Mouse (Mus musculus): ENCODE measurements around the gene Tmigd3. TPM values are rescaled to one million over a fixed set of nuclear protein-coding genes. Genes with fewer than 3 reads are reported as not detected.
A peak's percentile ranks its signal among the peaks of the same experiment; 100 is the strongest.

Gene Tmigd3
- polyA plus RNA-seq, 1 experiment, result 0.11 TPM

GRCm38 (mm10) chr3:105853781-105854180 is 16.9 kb upstream of the Tmigd3 start:
- DNase-seq (ENCODE audit: low read depth), result no peak
- TF ChIP-seq POLR2A (IDR thresholded peaks at IDR 0.05; ENCODE audit: borderline replicate concordance, extremely low read depth, insufficient read depth, insufficient read length, poor library complexity, severe bottlenecking) (no peak), CTCF (IDR thresholded peaks at IDR 0.05; ENCODE audit: borderline replicate concordance, extremely low read depth, insufficient read depth, insufficient read length) (no peak)

- TF ChIP-seq CTCF (IDR thresholded peaks at IDR 0.05; ENCODE audit: borderline replicate concordance, extremely low read depth, insufficient read depth, insufficient read length) (no peak), POLR2A (IDR thresholded peaks at IDR 0.05; ENCODE audit: borderline replicate concordance, extremely low read depth, insufficient read depth, insufficient read length, poor library complexity, severe bottlenecking) (no peak)
- DNase-seq (ENCODE audit: low read depth), result no peak
These were observed 15.9 kb upstream of the Tmigd3 start for GRCm38 (mm10) chr3:105854786-105855185.

GRCm38 (mm10) chr3:105857513-105857912 is 13.2 kb upstream of the Tmigd3 start:
- no peak for TF ChIP-seq POLR2A (IDR thresholded peaks at IDR 0.05; ENCODE audit: borderline replicate concordance, extremely low read depth, insufficient read depth, insufficient read length, poor library complexity, severe bottlenecking)
- no peak for TF ChIP-seq CTCF (IDR thresholded peaks at IDR 0.05; ENCODE audit: borderline replicate concordance, extremely low read depth, insufficient read depth, insufficient read length)
- no peak for DNase-seq (ENCODE audit: low read depth)

- no peak for DNase-seq (ENCODE audit: low read depth)
- no peak for TF ChIP-seq CTCF (IDR thresholded peaks at IDR 0.05; ENCODE audit: borderline replicate concordance, extremely low read depth, insufficient read depth, insufficient read length)
- TF ChIP-seq POLR2A (IDR thresholded peaks at IDR 0.05; ENCODE audit: borderline replicate concordance, extremely low read depth, insufficient read depth, insufficient read length, poor library complexity, severe bottlenecking), result no peak
These were observed 8.8 kb upstream of the Tmigd3 start for GRCm38 (mm10) chr3:105861747-105862366.

GRCm38 (mm10) chr3:105864123-105864522 is 6.6 kb upstream of the Tmigd3 start:
- TF ChIP-seq CTCF (IDR thresholded peaks at IDR 0.05; ENCODE audit: borderline replicate concordance, extremely low read depth, insufficient read depth, insufficient read length), result no peak
- no peak for TF ChIP-seq POLR2A (IDR thresholded peaks at IDR 0.05; ENCODE audit: borderline replicate concordance, extremely low read depth, insufficient read depth, insufficient read length, poor library complexity, severe bottlenecking)
- DNase-seq (ENCODE audit: low read depth), result no peak

- TF ChIP-seq CTCF (IDR thresholded peaks at IDR 0.05; ENCODE audit: borderline replicate concordance, extremely low read depth, insufficient read depth, insufficient read length), result no peak
- no peak for TF ChIP-seq POLR2A (IDR thresholded peaks at IDR 0.05; ENCODE audit: borderline replicate concordance, extremely low read depth, insufficient read depth, insufficient read length, poor library complexity, severe bottlenecking)
- DNase-seq (ENCODE audit: low read depth), result peak; percentile 17
These were observed 5.6 kb upstream of the Tmigd3 start for GRCm38 (mm10) chr3:105865122-105865521.

- TF ChIP-seq POLR2A (IDR thresholded peaks at IDR 0.05; ENCODE audit: borderline replicate concordance, extremely low read depth, insufficient read depth, insufficient read length, poor library complexity, severe bottlenecking), result no peak
- no peak for TF ChIP-seq CTCF (IDR thresholded peaks at IDR 0.05; ENCODE audit: borderline replicate concordance, extremely low read depth, insufficient read depth, insufficient read length)
- DNase-seq (ENCODE audit: low read depth), result peak; percentile 59
These were observed 2.6 kb upstream of the Tmigd3 start for GRCm38 (mm10) chr3:105868135-105868534.

GRCm38 (mm10) chr3:105872034-105872433 is 1.3 kb downstream of the Tmigd3 start:
- DNase-seq (ENCODE audit: low read depth), result peak; percentile 68
- no peak for TF ChIP-seq POLR2A (IDR thresholded peaks at IDR 0.05; ENCODE audit: borderline replicate concordance, extremely low read depth, insufficient read depth, insufficient read length, poor library complexity, severe bottlenecking)
- TF ChIP-seq CTCF (IDR thresholded peaks at IDR 0.05; ENCODE audit: borderline replicate concordance, extremely low read depth, insufficient read depth, insufficient read length), result no peak

GRCm38 (mm10) chr3:105872579-105872978 is 1.9 kb downstream of the Tmigd3 start:
- DNase-seq (ENCODE audit: low read depth), result peak; percentile 19
- TF ChIP-seq CTCF (IDR thresholded peaks at IDR 0.05; ENCODE audit: borderline replicate concordance, extremely low read depth, insufficient read depth, insufficient read length), result no peak
- no peak for TF ChIP-seq POLR2A (IDR thresholded peaks at IDR 0.05; ENCODE audit: borderline replicate concordance, extremely low read depth, insufficient read depth, insufficient read length, poor library complexity, severe bottlenecking)

- DNase-seq (ENCODE audit: low read depth), result no peak
- TF ChIP-seq POLR2A (IDR thresholded peaks at IDR 0.05; ENCODE audit: borderline replicate concordance, extremely low read depth, insufficient read depth, insufficient read length, poor library complexity, severe bottlenecking), result no peak
These were observed 3.0 kb downstream of the Tmigd3 start for GRCm38 (mm10) chr3:105873451-105874445.

GRCm38 (mm10) chr3:105876022-105876421 is 5.3 kb downstream of the Tmigd3 start:
- DNase-seq (ENCODE audit: low read depth), result no peak
- TF ChIP-seq CTCF (IDR thresholded peaks at IDR 0.05; ENCODE audit: borderline replicate concordance, extremely low read depth, insufficient read depth, insufficient read length), result no peak
- TF ChIP-seq POLR2A (IDR thresholded peaks at IDR 0.05; ENCODE audit: borderline replicate concordance, extremely low read depth, insufficient read depth, insufficient read length, poor library complexity, severe bottlenecking), result no peak

Data from brain, embryonic 14.5 days (tissue).